Mouse (Mus musculus): ENCODE measurements around the gene Ikzf2.
A peak's percentile ranks its signal among the peaks of the same experiment; 100 is the strongest.

The Ikzf2 gene

DNA sequence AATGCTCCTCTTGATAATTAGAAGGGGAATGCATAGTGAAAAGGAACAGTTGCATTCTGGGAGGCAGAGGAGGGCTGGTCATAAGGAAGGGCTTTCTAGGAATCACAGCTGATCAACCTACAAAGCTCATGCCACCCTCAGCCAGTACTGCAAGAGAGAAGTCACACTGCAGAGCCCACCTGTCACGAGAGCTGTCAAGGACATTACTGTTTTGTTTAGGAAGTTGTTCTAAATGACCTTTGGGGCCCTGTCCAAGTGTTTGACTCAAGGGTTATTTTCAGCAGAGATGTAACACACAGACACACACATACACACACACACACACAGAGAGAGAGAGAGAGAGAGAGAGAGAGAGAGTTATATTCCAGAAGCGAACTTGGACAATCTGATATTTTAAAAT lies 27.3 kb downstream of the Ikzf2 start:
- no peak for DNase-seq

DNA sequence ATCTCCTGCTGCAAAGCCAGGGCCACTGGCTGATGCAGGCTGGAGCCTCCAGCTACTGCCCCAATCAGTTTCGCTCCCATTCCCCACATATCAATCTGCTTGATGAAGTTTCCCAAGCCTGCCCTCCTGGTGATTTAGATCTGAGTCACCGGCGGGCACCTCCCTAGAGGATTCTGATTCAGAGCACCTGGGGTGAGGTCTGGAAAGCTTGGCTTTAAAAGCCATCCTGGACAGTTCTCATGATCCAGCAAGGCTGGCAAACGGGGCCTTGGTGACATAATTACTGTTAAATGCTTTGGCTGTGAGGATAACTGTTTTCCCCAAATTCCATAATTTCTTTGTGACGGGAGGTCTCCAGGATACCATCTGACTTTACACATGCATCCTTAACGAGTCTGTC lies 29.0 kb downstream of the Ikzf2 start:
- DNase-seq, result no peak

DNA sequence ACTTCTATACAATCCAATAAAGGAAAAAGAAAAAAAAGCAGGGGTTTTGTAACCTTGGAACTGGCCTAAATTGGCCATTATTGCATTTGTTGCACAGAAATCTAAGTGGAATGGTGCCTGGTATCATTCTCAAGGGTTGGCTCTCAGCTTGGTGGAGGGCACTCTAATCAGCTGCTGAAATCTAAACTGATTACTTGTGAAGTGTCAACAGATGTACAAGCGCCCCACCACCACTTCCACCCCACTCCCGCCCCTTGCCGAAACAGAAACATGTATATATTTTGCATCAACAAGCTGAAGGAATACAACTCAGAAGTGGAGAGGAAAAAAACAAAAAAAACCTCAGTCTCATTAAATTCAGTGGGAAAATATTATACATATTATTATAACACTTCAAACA lies 29.6 kb downstream of the Ikzf2 start:
- no peak for DNase-seq

DNA sequence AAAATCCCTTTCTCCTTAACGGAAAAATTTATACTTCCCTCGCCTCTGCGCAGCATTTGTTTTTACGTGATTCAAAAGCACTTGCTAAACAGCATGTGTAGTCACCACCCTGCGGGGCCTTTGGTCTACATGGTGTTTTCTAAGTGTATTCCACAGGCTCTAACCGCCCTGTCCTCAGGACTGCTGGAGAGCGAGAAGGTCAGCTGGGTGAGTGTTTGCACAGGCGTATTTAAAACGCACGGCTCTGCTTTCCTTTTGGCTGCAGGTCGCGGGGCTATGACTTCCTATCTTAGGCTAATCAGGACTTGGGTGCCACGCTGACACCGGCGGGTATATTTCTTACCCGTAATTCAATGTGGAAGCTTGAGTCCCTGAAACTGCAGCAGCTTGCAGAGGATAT lies 30.1 kb downstream of the Ikzf2 start:
- peak in 1 of 2 experiments; percentile 21 for DNase-seq

DNA sequence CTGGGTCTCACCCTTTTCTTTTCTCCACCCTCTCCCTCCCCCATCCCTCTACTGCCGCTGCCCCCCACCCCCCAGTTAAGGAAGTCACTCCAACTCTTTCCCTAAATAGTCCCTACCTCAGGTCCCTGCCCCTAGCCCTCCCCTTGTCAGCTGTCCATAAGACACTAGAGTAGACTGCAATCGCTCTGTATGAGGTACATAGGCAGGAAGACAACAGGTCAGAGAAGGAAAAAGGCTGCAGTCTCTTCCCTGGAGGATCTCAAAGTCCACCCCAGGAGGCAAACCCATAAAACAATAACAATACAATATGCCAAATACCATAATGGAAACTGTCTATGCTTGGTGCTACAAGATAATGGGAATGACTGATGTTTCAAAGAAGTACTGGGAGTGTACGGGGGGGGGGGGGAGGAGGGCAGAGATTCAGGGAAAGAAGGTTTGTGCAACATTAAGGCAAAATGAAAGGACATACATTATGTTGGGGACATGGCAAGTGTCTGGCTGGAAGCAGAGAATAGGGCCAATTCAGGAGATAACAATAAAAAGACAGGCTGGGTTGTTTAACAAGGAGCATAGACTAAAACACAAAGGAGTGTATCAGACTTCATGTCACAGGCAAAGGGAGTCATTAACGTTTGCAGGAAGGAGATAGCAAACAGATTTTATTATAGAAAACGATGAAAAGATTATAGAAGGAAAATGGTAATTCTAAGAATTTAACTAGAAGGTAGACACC lies 30.8 kb downstream of the Ikzf2 start:
- DNase-seq, result no peak

DNA sequence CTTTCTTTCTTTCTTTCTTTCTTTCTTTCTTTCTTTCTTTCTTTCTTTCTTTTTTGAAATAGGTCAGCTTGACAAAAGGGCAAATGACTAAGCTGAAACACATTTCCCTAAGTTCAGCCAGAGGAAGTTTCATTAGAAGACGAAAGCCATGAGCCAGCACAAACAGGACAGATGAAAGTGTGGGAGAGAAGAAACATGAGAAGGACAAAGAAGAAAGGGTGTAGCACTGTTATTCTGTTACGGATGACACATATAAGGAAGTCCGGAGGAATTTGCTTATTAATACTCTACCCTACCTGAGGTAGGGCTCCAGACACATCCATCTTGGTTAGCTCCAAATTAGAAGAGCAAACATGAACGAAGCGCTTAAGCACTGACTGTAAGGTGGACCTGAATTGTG lies 31.7 kb downstream of the Ikzf2 start:
- no peak for DNase-seq

DNA sequence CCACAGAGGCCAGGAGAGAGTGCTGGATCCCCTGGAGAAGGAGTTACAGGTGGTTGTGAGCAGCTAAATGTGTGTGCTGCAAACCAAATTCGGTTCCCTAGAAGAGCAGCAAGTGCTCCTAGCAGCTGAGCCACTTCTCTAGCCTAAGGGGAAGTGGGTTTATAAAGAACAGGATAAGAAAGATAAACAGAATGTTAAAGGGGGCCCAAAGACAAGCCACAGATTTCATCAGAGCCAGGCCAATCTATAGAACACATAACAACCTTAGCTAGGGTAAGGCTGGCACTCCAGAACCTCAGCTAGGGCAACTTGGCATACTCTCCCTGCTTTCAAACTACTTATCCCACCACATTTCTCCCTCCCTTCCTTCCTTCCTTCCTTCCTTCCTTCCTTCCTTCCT lies 32.1 kb downstream of the Ikzf2 start:
- no peak for DNase-seq

DNA sequence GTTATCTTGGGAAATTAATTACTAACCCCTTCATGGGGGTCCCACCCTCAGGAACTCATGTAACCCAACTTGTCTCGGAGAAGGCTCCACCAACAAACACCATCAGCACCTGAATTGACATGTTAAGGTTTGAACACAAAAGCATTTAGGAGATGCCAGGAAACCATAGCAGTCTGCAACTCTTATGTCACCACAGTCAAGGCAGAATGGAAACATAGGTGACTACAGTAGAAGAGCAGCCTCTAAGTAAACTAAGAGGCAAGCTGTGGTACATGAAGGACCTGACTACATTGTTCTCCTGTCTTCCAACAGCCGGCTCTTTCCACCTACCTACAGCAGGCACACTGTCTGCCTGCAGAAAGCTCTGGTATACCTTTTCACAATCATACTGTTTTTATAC lies 33.6 kb downstream of the Ikzf2 start:
- DNase-seq, result no peak

DNA sequence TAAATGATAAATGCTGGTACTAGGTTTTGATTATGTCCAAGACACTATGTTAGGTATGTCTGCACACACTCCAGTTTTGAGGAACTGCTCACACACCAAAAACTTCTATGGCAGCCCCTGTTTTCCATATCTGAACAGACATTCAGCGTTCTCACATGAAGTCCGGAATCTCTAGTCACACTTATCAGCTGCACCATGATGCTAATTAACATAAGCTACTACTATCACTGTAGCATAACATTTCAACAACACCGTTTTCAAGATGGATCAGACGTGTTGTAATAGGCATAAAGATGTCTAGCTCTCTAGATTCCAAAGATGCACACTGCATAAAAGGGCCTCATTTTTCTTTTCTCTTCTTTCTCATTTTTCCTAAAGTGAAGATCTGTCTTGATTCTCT lies 43.9 kb downstream of the Ikzf2 start:
- DNase-seq, result no peak

DNA sequence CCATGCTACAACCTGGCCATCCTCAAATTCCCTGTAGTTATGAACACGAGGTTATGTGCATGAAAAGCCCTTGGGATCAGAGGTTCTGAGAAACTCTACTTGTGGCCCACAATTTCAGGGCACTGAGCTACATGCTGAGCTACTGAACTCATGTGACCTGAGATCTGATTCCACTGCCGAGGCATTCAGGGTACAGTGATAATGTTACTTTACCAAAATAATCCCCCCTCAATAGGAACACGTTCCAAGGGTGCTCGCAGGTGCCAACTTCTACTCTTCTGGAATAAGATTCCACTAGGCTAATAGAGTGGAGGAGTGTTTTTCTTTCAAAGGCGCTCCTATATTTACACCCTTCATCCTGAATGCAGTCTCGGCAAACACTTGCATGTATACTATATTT lies 45.1 kb downstream of the Ikzf2 start:
- no peak for DNase-seq

DNA sequence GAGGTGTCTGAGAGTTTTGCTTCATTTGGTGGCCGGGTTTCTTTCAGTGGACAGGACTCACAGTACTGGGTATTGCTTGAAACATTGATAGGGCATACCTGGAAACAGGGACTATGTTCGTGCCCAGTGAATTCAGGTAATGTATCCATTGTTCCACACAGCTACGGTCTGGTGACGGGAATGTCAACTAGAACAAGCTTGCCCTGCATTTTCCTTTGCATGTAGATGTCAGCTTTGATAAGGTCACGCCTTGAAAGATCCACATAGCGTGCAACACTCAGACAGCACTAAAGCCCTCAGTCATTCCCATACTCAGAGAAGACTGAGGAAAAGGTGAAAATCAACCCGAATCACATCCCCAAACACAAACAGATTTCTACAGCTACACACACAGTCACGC lies 48.7 kb downstream of the Ikzf2 start:
- DNase-seq, result no peak

DNA sequence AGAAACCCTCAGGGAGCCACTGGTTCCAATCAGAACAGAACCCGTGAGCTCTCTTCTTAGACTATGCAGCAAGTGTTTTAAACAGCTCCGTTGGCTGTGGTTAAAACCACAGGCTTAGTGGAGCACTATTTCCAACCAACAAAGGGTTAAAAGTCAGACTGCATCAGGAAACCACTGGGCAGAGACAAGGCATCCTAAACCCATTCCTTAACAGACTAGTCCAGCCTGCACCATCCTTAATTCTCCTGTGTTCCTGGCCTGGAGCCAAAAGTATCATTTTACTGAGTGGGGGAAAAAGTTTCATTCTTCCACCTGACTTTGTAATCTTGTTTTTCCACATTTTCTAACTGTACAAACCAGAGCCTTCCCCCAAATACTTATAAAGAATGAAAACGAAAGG lies 49.1 kb downstream of the Ikzf2 start:
- no peak for DNase-seq

DNA sequence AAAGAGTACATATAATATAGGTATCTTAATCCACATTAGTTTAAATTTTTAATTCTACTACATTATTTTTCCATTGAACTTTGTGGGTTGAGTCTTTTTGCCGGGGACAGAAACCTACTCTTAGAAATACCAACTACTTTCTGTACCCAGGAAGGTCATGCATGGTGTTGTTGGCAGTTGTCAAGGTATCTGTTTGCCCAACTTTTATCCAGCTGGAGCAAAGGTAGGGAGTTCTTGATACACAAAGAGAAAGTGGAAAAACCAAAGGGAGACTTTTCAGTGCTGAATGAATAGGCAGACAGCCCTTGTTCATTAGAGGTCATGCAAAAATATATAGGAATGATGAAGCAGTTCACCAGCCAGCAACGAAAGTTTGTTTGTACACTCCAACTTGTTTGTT lies 52.8 kb downstream of the Ikzf2 start:
- no peak for DNase-seq

DNA sequence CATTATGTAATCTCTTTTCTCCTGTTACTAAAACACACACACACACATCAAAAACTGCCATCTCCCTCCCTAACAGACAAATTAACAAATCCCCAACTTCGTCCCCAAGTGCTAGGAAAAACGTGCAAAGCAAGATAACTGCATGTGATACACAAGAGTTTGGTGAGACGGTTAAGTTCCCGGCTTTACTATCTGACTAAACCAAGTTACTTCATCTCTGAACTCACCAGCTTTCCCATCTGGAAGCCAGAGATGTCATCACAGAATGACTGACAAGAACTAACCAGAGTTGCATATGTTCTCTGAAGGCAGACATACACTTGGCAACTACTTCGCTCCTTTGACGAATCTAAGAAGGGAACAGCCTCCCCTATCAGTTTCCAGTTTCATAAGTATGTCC lies 56.5 kb downstream of the Ikzf2 start:
- DNase-seq, result no peak

DNA sequence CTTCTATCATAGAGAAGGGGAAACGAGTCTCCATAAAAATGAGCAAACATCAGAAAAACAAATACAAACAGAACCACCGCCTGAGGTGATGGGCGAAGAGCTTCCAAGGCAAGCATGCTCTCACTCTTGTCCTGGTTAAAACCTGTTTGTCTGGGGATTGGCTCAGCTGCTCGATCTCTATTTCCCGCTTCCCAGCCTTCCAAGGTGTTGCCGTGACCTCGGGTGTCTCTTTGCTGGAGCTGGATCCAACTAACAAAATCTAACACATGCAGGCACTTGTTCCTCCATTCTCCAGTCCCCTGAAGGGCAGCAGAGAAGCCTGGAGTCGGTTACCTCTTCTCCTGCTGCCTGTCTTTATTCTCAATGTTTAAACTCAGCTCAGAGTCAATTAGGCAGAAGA lies 57.5 kb downstream of the Ikzf2 start:
- no peak for DNase-seq

DNA sequence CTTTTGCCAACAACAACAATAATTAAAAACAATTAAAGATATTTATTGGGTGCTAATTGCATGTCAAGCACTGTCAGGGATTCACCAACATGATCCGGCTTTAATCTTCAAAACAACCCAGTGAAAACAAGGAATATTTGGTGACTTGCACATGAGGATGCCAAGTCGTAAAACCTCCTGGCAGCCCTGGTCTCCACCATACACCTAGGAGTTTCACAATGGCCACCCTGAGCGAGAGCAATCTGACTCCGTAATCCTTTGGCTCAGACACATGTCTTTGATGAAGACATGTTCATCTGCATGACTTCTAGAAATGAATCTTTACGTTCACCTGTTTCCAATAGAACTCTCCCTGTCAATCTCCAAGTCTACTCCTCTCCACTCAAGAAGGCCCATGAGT lies 75.0 kb downstream of the Ikzf2 start:
- DNase-seq, result no peak

DNA sequence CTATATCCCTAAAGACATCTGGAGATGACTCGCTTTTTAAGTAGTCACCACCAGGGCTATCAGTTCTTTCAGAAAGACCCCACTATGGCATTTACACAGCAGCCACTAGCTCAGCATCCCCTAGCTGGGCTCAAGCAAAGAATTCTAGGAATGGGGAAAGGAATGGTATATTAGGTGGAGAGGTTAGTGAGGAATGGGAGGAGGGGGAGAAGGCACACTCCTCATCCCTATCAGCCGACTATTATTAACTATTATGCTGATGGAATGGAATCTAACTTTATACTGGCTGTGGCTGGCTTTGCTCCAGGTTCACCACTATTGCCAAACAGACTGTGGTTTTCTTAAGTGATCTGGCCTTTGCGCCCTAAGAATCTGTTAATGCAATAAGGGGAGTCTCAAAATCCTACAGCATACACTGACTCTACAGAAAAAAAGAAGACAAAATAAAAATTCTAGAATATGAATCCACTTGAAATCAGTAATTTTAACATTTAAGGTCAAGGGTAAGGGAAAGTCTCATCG lies 75.8 kb downstream of the Ikzf2 start:
- peak in 1 of 2 experiments; percentile 8 for DNase-seq

DNA sequence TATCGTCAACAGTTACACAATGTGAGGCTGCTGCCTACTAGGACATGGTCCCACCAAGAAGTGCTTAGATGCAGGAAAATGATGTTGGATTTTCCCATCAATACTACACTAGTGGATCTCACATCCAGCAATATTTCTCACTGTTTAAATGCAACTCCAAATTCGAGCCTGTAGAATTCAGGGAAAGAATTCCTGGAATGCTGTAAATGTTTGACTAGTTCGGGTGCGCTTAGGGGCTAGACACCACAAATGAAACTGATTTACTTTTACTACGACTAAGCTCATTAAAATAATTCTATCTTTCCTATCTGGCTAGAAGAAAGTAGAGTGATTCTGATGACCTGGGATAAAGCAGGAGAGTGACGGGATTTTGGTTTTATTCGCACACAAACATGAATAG lies 76.3 kb downstream of the Ikzf2 start:
- DNase-seq, result no peak

DNA sequence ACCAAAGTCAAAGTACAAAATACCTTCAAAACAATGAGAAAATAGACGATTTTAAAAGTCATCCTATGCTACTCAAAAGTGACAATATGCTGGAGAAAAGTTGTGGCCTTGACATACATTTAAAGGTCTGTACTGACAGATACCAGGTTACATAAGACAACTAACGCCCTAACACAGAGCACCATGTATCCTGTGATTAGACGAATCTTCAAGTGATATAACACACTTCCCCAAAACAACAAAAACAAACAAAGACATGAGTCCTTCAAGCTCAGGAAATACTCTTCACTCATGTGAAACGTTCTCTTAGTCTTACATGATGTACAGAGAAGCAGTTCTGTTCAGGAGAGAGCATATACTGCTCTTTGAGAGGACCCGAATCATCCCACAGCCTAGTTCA lies 78.2 kb downstream of the Ikzf2 start:
- no peak for DNase-seq

DNA sequence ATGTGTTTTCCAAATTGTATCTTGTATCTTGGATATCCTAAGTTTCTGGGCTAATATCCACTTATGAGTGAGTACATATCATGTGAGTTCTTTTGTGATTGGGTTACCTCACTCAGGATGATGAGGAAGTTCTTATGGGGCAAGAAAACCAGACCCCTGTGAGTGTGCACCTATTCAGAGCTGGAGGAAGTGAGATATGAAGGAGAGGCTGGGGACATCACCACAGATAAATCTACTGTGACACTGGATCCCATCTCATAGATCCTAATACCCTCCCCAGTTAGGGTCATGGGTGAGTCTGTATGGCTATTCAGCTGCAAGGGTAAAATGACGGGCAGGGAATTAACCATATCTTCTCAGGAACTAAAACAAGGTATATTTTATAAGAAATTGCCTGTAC lies 80.2 kb downstream of the Ikzf2 start:
- DNase-seq, result no peak

DNA sequence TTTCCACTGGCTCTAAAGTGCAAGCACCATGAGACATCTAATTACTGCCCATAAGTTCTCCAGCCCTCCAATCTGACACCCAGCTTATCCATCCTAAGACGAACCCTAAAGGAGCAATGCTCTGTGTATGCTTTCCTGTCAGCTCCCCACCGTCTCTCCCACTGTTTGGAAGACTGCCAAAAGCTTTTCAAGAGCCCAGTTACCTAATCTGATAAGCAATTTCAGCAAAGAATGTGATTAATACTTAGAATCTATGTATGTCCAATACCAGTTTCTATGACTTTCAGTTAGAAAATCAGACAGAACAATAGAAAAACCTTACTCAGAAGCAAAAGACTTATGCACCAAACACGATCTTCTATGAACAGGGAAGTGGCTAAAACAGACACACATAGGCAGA lies 82.8 kb downstream of the Ikzf2 start:
- DNase-seq, result no peak

DNA sequence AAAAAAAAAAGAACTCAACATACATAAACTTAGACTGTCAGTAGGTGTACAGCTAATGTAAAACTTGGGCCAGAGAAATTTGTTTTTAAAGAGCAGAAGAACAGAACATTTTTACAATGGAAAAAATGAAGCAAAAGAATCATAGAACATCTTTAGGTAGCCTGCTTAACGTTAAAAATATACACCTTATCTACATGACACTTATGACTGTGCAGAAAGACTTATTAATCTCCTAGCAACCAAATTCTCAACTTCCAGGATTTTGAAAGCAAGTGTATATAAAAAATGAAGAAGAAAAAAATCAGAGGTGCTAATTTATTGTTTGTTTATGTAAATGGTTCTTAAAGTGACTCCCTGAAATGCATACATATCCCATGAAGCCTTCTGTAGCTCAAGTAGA lies 86.1 kb downstream of the Ikzf2 start:
- DNase-seq, result no peak

DNA sequence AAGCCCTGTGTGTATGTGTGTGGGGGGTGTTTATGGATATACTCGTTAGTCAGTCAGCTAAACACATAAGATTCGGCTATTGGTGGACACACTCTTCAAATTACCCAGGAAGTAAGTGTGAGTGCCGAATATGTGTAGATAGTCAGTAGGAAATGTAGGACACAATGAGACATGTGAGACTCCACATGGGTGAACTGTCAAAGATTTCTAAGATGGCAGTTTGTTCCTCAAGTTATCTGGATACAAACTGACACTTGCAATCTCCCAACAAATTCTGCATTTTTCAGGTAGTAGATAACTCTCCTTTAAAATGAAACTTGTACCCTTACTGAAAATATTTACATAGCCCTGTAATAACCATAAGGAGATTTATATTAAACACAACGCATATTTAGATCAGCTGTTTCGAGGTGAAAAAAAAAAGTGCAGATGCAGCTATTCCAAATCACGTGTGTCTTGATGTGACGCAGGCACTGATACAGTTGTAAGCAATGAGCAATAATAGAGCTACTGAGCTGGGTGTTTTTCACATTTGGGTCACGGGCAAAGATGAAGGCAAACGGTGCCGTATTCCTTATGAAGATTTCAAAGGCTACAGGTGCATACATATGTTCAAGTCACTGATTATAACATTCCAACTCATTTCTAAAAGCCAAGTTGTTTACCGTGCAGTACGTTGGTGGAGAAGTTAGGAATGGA lies 87.8 kb downstream of the Ikzf2 start:
- no peak for DNase-seq

DNA sequence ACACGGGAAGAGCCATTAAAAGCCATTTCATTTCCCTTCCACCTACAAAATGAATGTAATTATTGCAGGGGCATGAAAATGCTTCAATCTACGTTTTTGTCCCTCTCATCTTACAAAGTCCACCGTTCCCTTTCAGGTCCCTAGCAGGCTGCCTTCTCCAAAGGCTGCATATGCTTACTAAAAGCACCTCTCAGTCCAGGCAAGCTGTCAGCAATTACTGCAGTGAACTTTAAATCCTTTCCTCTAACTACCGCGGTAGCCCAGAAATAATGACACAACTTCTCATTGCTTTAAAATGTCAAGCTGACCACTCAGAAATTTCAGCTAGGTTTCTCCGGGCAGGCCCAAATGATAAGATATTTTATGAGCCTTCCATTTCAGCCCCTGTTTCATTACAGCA lies 95.2 kb downstream of the Ikzf2 start:
- no peak for DNase-seq

DNA sequence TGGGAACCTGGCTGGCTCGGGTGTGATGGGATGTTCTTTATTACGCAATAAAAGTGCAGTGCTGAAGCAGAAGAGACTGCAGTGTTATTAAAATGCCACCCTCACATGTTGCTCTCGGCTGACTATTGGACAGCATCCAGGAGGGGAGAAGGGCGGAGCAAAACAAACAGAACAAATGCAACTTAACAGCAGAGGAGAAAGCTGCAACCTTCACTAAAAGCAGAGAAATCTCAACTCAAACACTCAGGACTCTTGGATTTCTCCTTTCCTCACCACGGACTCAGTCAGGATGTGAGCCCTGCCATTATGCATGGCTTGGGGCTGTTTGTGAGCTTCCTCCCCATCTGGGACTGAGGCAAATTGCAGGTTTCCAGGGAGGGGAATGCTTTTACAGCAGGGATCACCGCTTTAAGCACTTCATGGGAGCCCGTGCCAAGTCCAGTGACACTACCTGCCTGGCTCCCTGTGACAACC lies 95.7 kb downstream of the Ikzf2 start:
- DNase-seq, result no peak
